Mouse (Mus musculus) neural tube, embryonic 11.5 days (tissue): Measurements from ENCODE around the gene Adarb1. TPM values are rescaled to one million over a fixed set of nuclear protein-coding genes. Genes with fewer than 3 reads are reported as not detected.
"Not testable (repeated sequence)": the region's sequence is repeated elsewhere in the genome, so short reads cannot be mapped to it uniquely, and the experiment has no call there.

Source experiments
- ATAC-seq: fragments of 200-750 bp; cut with Nextera tagmentation; 2 replicates; pipeline ENCODE4 v1.8.0; 2017; ENCODE audit warnings: moderate number of reproducible peaks, mild to moderate bottlenecking, moderate TSS enrichment, moderate library complexity; ENCODE audit not compliant: insufficient read depth, low FRiP score, low TSS enrichment
- DNase-seq: peaks from one replicate; pipeline ENCODE4 v3.0.0-alpha.2; 2015; ENCODE audit warnings: low spot score
- H3K27ac ChIP-seq: fragments of 300-500 bp; sonication (generic); 2 replicates; pipeline ENCODE4 v1.5.1; 2014; ENCODE audit warnings: low read depth, mild to moderate bottlenecking, low read length
- H3K27me3 ChIP-seq: fragments of 300-500 bp; sonication (generic); 2 replicates; pipeline ENCODE4 v1.6.1; 2014; ENCODE audit warnings: mild to moderate bottlenecking, low read length, mixed read lengths; ENCODE audit not compliant: control insufficient read depth, insufficient read depth
- H3K36me3 ChIP-seq: fragments of 300-500 bp; sonication (generic); 2 replicates; pipeline ENCODE4 v1.6.1; 2014; ENCODE audit warnings: mild to moderate bottlenecking, low read length, moderate library complexity, mixed read lengths; ENCODE audit not compliant: control insufficient read depth, insufficient read depth
- H3K4me1 ChIP-seq: fragments of 300-500 bp; sonication (generic); 2 replicates; pipeline ENCODE4 v1.6.1; 2014; ENCODE audit warnings: low read length, mixed read lengths; ENCODE audit not compliant: control insufficient read depth, insufficient read depth
- H3K4me2 ChIP-seq: fragments of 300-500 bp; sonication (generic); 2 replicates; pipeline ENCODE4 v1.6.1; 2014; ENCODE audit warnings: low read depth, mild to moderate bottlenecking, moderate library complexity
- H3K4me3 ChIP-seq: fragments of 300-500 bp; sonication (generic); 2 replicates; pipeline ENCODE4 v1.5.1; 2014; ENCODE audit warnings: low read depth, low read length
- H3K9ac ChIP-seq: fragments of 300-500 bp; sonication (generic); 2 replicates; pipeline ENCODE4 v1.6.1; 2014; ENCODE audit warnings: mild to moderate bottlenecking, low read length
- H3K9me3 ChIP-seq: fragments of 300-500 bp; sonication (generic); 2 replicates; pipeline ENCODE4 v1.6.1; 2016; ENCODE audit warnings: low read length; ENCODE audit not compliant: control insufficient read depth
- WGBS: fragments of 180-500 bp; shearing (Covaris S2); extraction: QIAGEN DNeasy Blood & Tissue Kit; methylation state at CpG from one replicate; pipeline ENCODE4 v1.1.7; 2014; 5-methylcytosine and 5-hydroxymethylcytosine counted together
- polyA plus RNA-seq: library from polyadenylated mRNA; unstranded; fragments of >200 nt; fragmentation: Nextera tagmentation; extraction: Ambion mirVana; gene quantifications from 2 replicates; pipeline ENCODE4 v1.2.1, GENCODE M21; 2014

The Adarb1 gene
- polyA plus RNA-seq, 1 experiment from 2014 or later: 5.1 TPM

DNA sequence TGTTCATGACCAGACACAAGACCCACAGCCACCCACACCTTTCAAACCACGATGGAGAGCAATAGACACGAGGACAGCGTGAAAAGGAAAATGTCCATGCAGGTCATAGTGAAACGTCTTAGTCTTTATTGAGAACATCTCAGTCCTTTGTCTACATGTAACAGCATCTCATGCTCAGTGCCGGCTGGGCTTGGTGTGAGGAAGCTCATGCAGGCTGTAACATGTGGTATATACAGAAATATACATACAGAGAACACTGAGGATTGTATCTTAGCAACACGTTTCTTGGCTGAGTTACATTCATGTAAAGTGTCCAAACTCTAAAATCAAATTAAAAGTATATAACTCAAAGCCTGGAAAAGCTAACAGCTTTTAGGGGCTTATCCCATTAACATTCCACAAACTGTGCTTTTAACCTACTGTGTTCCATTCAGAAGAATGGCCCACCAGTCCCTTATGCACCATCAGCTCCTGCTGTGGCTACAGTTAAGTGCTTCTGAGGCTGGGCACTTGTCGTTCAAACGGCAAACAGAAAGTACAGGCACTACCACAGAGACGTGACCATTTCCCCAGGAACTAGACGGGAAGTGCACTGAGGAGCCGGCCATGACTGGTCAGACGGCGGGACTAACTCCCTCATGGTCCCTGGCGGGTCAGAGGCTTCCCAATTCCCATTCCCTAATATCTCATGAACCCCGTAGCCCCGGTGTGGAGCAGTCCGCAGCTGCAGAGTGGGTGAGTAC lies 127.3 kb downstream of the Adarb1 start:
- Histone ChIP-seq H3K4me2 (no peak overlapping the region), H3K27me3 (no peaks in the 10 kb centered on the region), H3K4me3 (no peak overlapping the region), H3K27ac (no peak overlapping the region), H3K36me3 (no peaks in the 10 kb centered on the region), H3K9ac (no peak overlapping the region), H3K9me3 (no peaks in the 10 kb centered on the region), H3K4me1 (no peaks in the 10 kb centered on the region)
- 79% methylated on average over 17 of the region's 17 CpGs for WGBS
- ATAC-seq (no peak), DNase-seq (no peak)

DNA sequence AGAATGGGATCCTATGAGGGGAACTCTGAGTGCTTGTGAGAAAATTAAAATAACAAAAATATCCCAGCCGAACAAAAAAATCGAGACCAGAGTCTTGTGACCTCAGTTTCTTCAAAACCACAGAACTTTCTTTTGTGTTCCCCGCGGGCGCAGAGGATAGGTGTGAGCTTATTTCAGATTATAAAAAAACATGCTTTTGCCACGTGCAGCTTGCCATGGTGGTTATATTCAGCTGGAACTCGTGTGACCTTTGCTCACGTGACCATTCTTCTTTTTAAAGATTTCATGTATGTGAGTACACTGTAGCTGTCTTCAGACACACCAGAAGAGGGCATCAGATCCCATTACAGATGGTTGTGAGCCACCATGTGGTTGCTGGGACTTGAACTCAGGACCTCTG lies 128.5 kb downstream of the Adarb1 start:
- DNase-seq (no peak), ATAC-seq (no peak)
- Histone ChIP-seq H3K4me3 (no peak overlapping the region), H3K36me3 (no peaks in the 10 kb centered on the region), H3K9ac (no peak overlapping the region), H3K27ac (no peak overlapping the region), H3K9me3 (no peaks in the 10 kb centered on the region), H3K4me1 (no peaks in the 10 kb centered on the region), H3K4me2 (no peak overlapping the region), H3K27me3 (no peaks in the 10 kb centered on the region)
- 93% methylated on average over 8 of the region's 8 CpGs for WGBS

DNA sequence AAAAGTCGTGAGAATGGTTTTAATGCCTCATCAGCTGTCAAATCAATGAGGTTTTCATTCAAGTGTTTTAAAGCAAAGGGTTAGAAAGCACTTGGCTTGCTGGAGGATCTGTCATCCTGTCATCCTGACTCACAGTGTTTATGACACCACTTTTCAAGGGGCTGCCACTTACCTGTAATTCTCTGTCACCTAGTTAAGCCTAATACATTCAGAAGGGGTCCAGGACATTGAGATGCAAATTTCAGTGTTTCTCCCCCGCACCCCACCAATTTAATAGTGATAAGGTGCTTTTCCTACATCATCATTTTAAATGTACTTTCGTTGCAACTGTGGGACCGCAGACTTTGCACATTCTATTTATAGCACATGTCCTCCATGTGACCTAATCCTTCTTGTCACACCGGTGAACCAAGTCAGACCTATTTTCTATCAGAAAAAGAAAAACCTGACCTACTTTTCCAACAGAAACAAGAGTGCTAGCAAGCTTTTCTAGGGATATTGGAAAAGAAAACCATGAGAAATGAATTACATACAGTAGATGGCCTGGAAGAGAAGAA lies 129.4 kb downstream of the Adarb1 start:
- WGBS: 71% methylated on average over 5 of the region's 5 CpGs
- no peaks in the 10 kb centered on the region for H3K27me3 ChIP-seq
- no peaks in the 10 kb centered on the region for H3K36me3 ChIP-seq
- no peak overlapping the region for H3K9ac ChIP-seq
- no peak overlapping the region for H3K4me3 ChIP-seq
- 0 out of 2 replicates have a peak, but pooled peaks cover 2% of the 10 kb centered on the region for H3K4me1 ChIP-seq
- H3K4me2 ChIP-seq: no peak overlapping the region
- ATAC-seq: no peak
- no peak for DNase-seq
- H3K27ac ChIP-seq: no peak overlapping the region
- no peaks in the 10 kb centered on the region for H3K9me3 ChIP-seq

DNA sequence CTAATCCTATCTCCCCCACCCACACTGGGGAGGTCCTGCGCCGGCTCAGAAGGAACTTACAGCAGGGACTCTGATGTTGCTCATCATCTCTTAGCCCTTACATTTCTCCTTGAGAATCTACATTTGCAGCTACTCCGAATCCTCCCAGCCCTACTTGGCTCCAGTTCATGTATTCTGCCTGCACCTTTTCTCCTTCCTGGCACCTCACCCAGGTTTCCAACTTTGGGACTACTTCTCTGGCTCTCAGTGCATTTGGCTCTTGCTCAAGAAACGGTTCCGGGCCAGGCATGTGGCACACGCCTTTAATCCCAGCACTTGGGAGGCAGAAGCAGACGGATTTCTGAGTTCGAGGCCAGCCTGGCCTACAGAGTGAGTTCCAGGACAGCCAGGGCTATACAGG lies 130.4 kb downstream of the Adarb1 start:
- WGBS: 93% methylated on average over 8 of the region's 8 CpGs
- no peak for ATAC-seq

DNA sequence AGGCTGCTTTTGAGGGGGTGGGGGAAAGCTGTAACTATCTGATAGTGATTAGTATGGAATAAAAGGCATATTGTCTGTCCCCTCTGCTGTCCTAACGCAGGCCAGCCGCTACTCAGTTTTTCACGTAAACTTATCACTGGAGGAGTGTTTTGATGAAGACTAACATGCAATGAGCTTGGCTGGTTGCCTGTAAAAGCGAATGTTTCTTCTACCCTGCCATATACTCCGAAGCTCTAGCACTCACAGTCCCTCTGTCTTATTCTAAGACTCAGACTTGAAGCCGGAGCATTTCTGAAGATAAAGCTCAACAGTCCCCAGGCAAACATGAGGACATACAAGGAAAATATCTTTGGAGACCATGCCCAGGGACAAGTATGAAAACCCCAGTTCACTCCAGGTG lies 133.2 kb downstream of the Adarb1 start:
- DNase-seq (no peak), ATAC-seq (no peak)
- H3K36me3 ChIP-seq: no peaks in the 10 kb centered on the region
- H3K4me2 ChIP-seq: no peak overlapping the region
- 84% methylated on average over 6 of the region's 6 CpGs for WGBS
- H3K27ac ChIP-seq: no peak overlapping the region
- 0 out of 2 replicates have a peak, but pooled peaks cover 2% of the 10 kb centered on the region for H3K4me1 ChIP-seq
- H3K27me3 ChIP-seq: no peaks in the 10 kb centered on the region
- H3K4me3 ChIP-seq: no peak overlapping the region
- no peak overlapping the region for H3K9ac ChIP-seq
- H3K9me3 ChIP-seq: no peaks in the 10 kb centered on the region

More for the DNA sequence above, 130.4 kb downstream of the Adarb1 start:
- no peak overlapping the region for H3K4me3 ChIP-seq
- no peaks in the 10 kb centered on the region for H3K9me3 ChIP-seq
- no peak overlapping the region for H3K27ac ChIP-seq
- H3K4me1 ChIP-seq: 0 out of 2 replicates have a peak, but pooled peaks cover 2% of the 10 kb centered on the region
- H3K27me3 ChIP-seq: no peaks in the 10 kb centered on the region
- no peaks in the 10 kb centered on the region for H3K36me3 ChIP-seq
- H3K9ac ChIP-seq: no peak overlapping the region
- no peak overlapping the region for H3K4me2 ChIP-seq
- DNase-seq: no peak

DNA sequence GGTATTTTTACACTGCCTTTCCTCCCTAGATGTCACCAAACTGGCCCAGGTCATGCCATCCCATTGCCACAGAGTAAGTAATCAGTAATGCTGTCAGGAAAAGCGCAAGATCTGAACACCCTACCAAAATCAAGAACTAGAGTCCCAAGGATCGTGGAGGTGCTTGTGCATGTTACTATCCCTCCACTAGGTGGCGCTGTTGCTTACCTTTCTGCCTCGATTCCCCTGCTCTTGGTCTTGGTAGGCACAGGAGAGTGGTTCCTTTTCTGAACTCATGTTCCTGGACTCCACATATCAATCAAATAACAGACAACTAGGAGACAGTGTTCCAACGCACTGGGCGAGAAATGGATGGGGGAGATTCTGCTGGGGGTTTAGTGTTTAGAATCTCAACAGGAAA lies 135.2 kb downstream of the Adarb1 start:
- H3K9ac ChIP-seq: no peak overlapping the region
- no peak for ATAC-seq
- no peak overlapping the region for H3K27ac ChIP-seq
- no peak overlapping the region for H3K4me3 ChIP-seq
- H3K4me1 ChIP-seq: 0 out of 2 replicates have a peak, but pooled peaks cover 2% of the 10 kb centered on the region
- WGBS: 28% methylated on average over 6 of the region's 6 CpGs
- no peaks in the 10 kb centered on the region for H3K27me3 ChIP-seq
- H3K9me3 ChIP-seq: no peaks in the 10 kb centered on the region
- DNase-seq: peak; percentile 75
- no peak overlapping the region for H3K4me2 ChIP-seq
- no peaks in the 10 kb centered on the region for H3K36me3 ChIP-seq

DNA sequence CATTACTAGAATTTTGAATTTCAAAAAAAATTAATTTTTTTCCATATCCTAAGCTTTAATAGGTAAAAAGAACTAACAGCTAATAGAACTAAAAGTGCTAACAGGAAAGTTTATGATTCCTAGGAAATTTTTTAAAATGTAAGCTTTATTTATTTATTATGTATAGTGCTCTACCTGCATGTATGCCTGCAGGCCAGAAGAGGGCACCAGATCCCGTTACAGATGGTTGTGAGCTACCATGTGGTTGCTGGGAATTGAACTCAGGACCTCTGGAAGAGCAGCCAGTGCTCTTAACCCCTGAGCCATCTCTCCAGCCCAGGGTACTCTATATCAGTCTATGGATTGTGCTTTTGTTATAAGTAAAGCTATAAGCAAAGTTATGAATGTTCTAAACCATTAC lies 136.0 kb downstream of the Adarb1 start:
- H3K36me3 ChIP-seq, H3K9me3 ChIP-seq, H3K9ac ChIP-seq, ATAC-seq, H3K4me1 ChIP-seq, H3K27me3 ChIP-seq, DNase-seq, H3K4me2 ChIP-seq, H3K27ac ChIP-seq, H3K4me3 ChIP-seq: not testable (repeated sequence)
- WGBS: 79% methylated on average over 1 of the region's 1 CpGs

DNA sequence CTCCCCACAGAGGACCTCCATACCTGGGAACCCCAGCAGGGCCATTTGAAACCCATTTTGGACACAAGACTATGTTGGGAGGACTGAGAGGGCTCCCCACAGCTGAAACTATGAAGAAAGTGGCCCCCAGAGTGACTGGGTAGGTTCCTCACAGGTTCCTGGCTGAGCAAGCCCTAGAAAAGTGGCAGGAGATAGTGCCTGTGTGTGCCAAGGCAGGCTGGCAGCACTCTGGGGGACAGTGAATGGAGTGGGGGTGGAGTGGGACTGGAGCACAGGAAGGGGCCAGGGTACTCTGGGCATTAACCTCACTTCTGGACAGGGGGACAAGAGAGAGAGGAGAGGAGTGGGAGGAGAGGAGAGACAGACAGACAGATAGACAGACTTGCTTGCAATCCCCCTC lies 144.3 kb downstream of the Adarb1 start:
- H3K4me2 ChIP-seq: no peak overlapping the region
- H3K4me1 ChIP-seq: no peaks in the 10 kb centered on the region
- H3K4me3 ChIP-seq: no peak overlapping the region
- no peaks in the 10 kb centered on the region for H3K9me3 ChIP-seq
- H3K9ac ChIP-seq: no peak overlapping the region
- H3K27me3 ChIP-seq: no peaks in the 10 kb centered on the region
- ATAC-seq (no peak), DNase-seq (no peak)
- H3K27ac ChIP-seq: no peak overlapping the region
- peaks cover 7% of the 10 kb centered on the region for H3K36me3 ChIP-seq
